In the genomic region with DNA sequence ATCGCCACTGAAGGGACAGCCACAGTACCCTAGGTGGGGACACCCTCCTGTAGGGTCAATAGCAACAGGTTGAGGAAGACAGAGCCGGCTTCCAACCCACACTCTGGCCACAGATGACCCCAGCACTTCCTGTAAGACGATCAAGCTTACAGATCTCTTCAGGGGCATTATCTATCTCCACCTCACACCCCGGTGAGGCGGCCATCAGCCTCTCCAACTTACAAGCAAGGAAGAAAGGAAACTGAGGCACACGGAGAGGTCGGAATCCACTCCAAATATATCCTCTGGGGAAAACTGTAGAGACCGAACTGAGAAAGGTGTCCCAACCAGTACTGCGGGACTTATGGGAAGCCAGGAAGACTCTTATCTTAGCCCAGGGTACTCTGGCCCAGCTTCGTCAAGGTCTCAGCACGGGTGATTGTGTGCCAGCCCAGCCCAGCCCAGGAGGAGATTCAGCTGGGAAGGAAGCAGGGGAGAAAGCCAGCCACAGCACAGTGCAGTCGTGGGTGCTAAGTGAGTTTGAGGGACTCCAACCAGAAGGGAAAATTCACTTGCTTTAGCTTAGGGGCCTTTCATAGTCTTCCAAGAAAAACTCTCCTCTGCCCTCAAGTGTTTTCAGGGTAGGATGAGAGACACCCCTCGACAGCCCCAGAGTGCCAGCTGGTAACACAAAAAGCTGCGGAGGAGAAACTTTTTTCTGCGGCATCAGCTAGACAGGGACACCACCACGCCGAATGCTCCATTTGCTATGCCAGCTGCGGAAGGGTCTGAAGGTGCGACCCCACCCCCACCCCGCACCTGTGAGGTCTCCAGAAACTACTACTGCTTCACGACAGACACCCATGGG, we compare ENCODE assay signal across 8 mouse cellular contexts. TPM values are rescaled to one million over a fixed set of nuclear protein-coding genes. Genes with fewer than 3 reads are reported as not detected.
DNase-seq lines count a peak whose midpoint lies in the region; ATAC-seq and TF ChIP-seq lines count a peak whose summit lies in the region.
"Had no signal": no experiment of that assay in that cellular context is flagged by ENCODE, and none has a peak within 500 bp of the region (broad histone marks: within the 10 kb centered on the region; RNA-seq: fewer than 3 reads in every experiment).

No protein-coding gene starts in this region.

- no peak for ATAC-seq in embryonic facial prominence, embryonic 11.5 days (replicated peaks; ENCODE audit: insufficient number of reproducible peaks, low FRiP score, low TSS enrichment, low read depth)
- no peak for ATAC-seq in hindbrain, embryonic 12.5 days (ENCODE audit: low FRiP score)
- ATAC-seq in midbrain, embryonic 15.5 days (replicated peaks) = no peak

- peak overlapping the region; percentile 40; the same call in 1 of the 2 replicates for H3K27ac ChIP-seq in left cerebral cortex, adult 2 months
- no peak overlapping the region for H3K27ac ChIP-seq in embryonic facial prominence, embryonic 11.5 days (replicated peaks; ENCODE audit: low read depth, low read length)
- no peak overlapping the region for H3K27ac ChIP-seq in hindbrain, embryonic 12.5 days
- 0 out of 2 replicates have a peak overlapping the region, but pooled peaks have one; percentile 95 for H3K27ac ChIP-seq in midbrain, embryonic 15.5 days

- H3K4me3 ChIP-seq in left cerebral cortex, adult 2 months = peak overlapping the region; percentile 75
- H3K4me3 ChIP-seq in embryonic facial prominence, embryonic 11.5 days (ENCODE audit: low read depth, low read length) = peak overlapping the region; percentile 79
- peak overlapping the region; percentile 87 for H3K4me3 ChIP-seq in hindbrain, embryonic 12.5 days
- H3K4me3 ChIP-seq in midbrain, embryonic 15.5 days = peak overlapping the region; percentile 90

- H3K9ac ChIP-seq in embryonic facial prominence, embryonic 11.5 days (replicated peaks; ENCODE audit: low read length) = peak overlapping the region; percentile 84
- H3K9ac ChIP-seq in hindbrain, embryonic 12.5 days = peak overlapping the region; percentile 93
- peak overlapping the region; percentile 85 for H3K9ac ChIP-seq in midbrain, embryonic 15.5 days

- H3K9me3 ChIP-seq in embryonic facial prominence, embryonic 11.5 days (replicated peaks; ENCODE audit: control insufficient read depth, low read length) = no peaks in the 10 kb centered on the region
- no peaks in the 10 kb centered on the region for H3K9me3 ChIP-seq in hindbrain, embryonic 12.5 days (replicated peaks)
- H3K9me3 ChIP-seq in midbrain, embryonic 15.5 days = no peaks in the 10 kb centered on the region

- no peak for TF ChIP-seq CTCF in left cerebral cortex, adult 2 months (IDR thresholded peaks at IDR 0.05)

- WGBS in embryonic facial prominence, embryonic 11.5 days = 4% methylated on average over 21 of the region's 21 CpGs
- WGBS in hindbrain, embryonic 12.5 days = 4% methylated on average over 21 of the region's 21 CpGs
- 3% methylated on average over 21 of the region's 21 CpGs for WGBS in midbrain, embryonic 15.5 days

- no peaks in the 10 kb centered on the region for H3K27me3 ChIP-seq in embryonic facial prominence, embryonic 11.5 days (ENCODE audit: control insufficient read depth, insufficient read depth, low read length)
- H3K27me3 ChIP-seq in hindbrain, embryonic 12.5 days = no peaks in the 10 kb centered on the region
- H3K27me3 ChIP-seq in midbrain, embryonic 15.5 days (replicated peaks) = no peaks in the 10 kb centered on the region

- peaks cover 17% of the 10 kb centered on the region for H3K4me1 ChIP-seq in embryonic facial prominence, embryonic 11.5 days (ENCODE audit: control insufficient read depth, insufficient read depth, low read length)
- H3K4me1 ChIP-seq in hindbrain, embryonic 12.5 days = peaks cover 82% of the 10 kb centered on the region
- peaks cover 77% of the 10 kb centered on the region for H3K4me1 ChIP-seq in midbrain, embryonic 15.5 days

- intact Hi-C loops in left cerebral cortex, adult 2 months (cut with DNase I) = no loop called here

- no peaks in the 10 kb centered on the region for H3K36me3 ChIP-seq in embryonic facial prominence, embryonic 11.5 days (replicated peaks; ENCODE audit: control insufficient read depth, insufficient read depth, low read depth, low read length)
- H3K36me3 ChIP-seq in hindbrain, embryonic 12.5 days = no peaks in the 10 kb centered on the region
- no peaks in the 10 kb centered on the region for H3K36me3 ChIP-seq in midbrain, embryonic 15.5 days (replicated peaks)

- DNase-seq in left cerebral cortex, adult 2 months (ENCODE audit: extremely low spot score in 1 of 2, low spot score in 2 of 2) = no peak
- DNase-seq in left cerebral cortex, adult 9 months (ENCODE audit: low spot score in 2 of 2) = no peak
- no peak for DNase-seq in embryonic facial prominence, embryonic 11.5 days (ENCODE audit: low spot score)
- DNase-seq in Muller cell, postnatal 12 days (ENCODE audit: inconsistent ontology term) = no peak
- DNase-seq in urinary bladder, adult 18-20 months (ENCODE audit: low spot score in 2 of 2) = no peak

- peak overlapping the region; percentile 100 for H3K4me2 ChIP-seq in embryonic facial prominence, embryonic 11.5 days (ENCODE audit: low read depth, low read length)
- peak overlapping the region; percentile 94 for H3K4me2 ChIP-seq in hindbrain, embryonic 12.5 days (replicated peaks)
- peak overlapping the region; percentile 71 for H3K4me2 ChIP-seq in midbrain, embryonic 15.5 days

RNA-seq across cellular contexts. Expression of a gene that starts 1.5 kb away (rescaled TPM):
- total RNA-seq in left cerebral cortex, adult 2 months (2021) = 10 to 100 TPM; 73.7 to 79.3 TPM
- 8.4 and 9.8 TPM in 2 replicates for polyA plus RNA-seq in embryonic facial prominence, embryonic 11.5 days (2014; fragmentation: Nextera tagmentation; extraction: Ambion mirVana)
- polyA plus RNA-seq in hindbrain, embryonic 12.5 days (2016; fragmentation: Nextera tagmentation; extraction: Ambion mirVana) = 15.2 and 16.3 TPM in 2 replicates
- polyA plus RNA-seq in midbrain, embryonic 15.5 days (2015; fragmentation: Nextera tagmentation; extraction: Ambion mirVana) = 15.3 and 15.8 TPM in 2 replicates

RNA-seq across cellular contexts. Expression of a gene that starts 32.4 kb away (rescaled TPM):
- total RNA-seq in left cerebral cortex, adult 2 months (2021) = 1 to 10 TPM; 7.1 to 7.4 TPM
- 0.43 and 0.59 TPM in 2 replicates for polyA plus RNA-seq in embryonic facial prominence, embryonic 11.5 days (2014; fragmentation: Nextera tagmentation; extraction: Ambion mirVana)
- polyA plus RNA-seq in hindbrain, embryonic 12.5 days (2016; fragmentation: Nextera tagmentation; extraction: Ambion mirVana) = 2.4 and 2.7 TPM in 2 replicates
- 2.7 and 2.8 TPM in 2 replicates for polyA plus RNA-seq in midbrain, embryonic 15.5 days (2015; fragmentation: Nextera tagmentation; extraction: Ambion mirVana)
- total RNA-seq: common myeloid progenitor, adult 5-6 weeks had no signal

Comparison
In these comparisons a context has a peak if more than half of its experiments do, and no peak if none do; other contexts are left out.
1. H3K27ac ChIP-seq: peak in left cerebral cortex, adult 2 months (single experiment) and midbrain, embryonic 15.5 days (single experiment); none in embryonic facial prominence, embryonic 11.5 days (single experiment) and hindbrain, embryonic 12.5 days (single experiment).
2. Peak in every context shown above with its lines, with median percentiles within 50 percentile points of each other: H3K4me3 ChIP-seq, H3K4me2 ChIP-seq and H3K9ac ChIP-seq.